Mouse (Mus musculus) gastrocnemius, adult 18-20 months (tissue): ENCODE results near the gene Tcl1b1. TPM values are rescaled to one million over a fixed set of nuclear protein-coding genes. Genes with fewer than 3 reads are reported as not detected.
"Not testable (repeated sequence)": the region's sequence is repeated elsewhere in the genome, so short reads cannot be mapped to it uniquely, and the experiment has no call there.

Source experiments
- DNase-seq: peaks from one replicate; pipeline ENCODE4 v3.0.0; 2021; ENCODE audit warnings: low spot score
- total RNA-seq, 2 experiments: library from RNA; stranded (reverse); gene quantifications; 2 replicates each; pipeline ENCODE4 v1.2.3; 2021

The Tcl1b1 gene
- total RNA-seq, 2 experiments from 2014 or later = not detected

- DNase-seq = not testable (repeated sequence)
Observed at GRCm38 (mm10) chr12:105190743-105191142, 31.3 kb downstream of the Tcl1b1 start, which contains the start of gene Tcl1b3. Tcl1b3 (plus strand) TSS chr12:105191043.

- DNase-seq = not testable (repeated sequence)
Observed at GRCm38 (mm10) chr12:105199684-105200497, 40.4 kb downstream of the Tcl1b1 start.

GRCm38 (mm10) chr12:105201657-105202056, 42.2 kb downstream of the Tcl1b1 start, which contains the start of gene Tcl1b4:
Tcl1b4 (plus strand) TSS chr12:105201957.
- DNase-seq = not testable (repeated sequence)

GRCm38 (mm10) chr12:105207071-105207470, 47.6 kb downstream of the Tcl1b1 start:
- DNase-seq = no peak

GRCm38 (mm10) chr12:105208441-105208840, 49.0 kb downstream of the Tcl1b1 start:
- no peak for DNase-seq

- DNase-seq = no peak
Observed at GRCm38 (mm10) chr12:105209231-105209630, 49.7 kb downstream of the Tcl1b1 start.

Other genes starting within 250 kb of the Tcl1b1 start
- 1 to 10 TPM; 3.6 to 4.3 TPM for gene Syne3, start 149.9 kb upstream of the Tcl1b1 start, total RNA-seq
- gene Glrx5, start 127.0 kb upstream of the Tcl1b1 start, total RNA-seq = 10 to 100 TPM; 54.6 to 57.3 TPM
- gene Tcl1b2, start 13.7 kb upstream of the Tcl1b1 start, total RNA-seq = not detected
- gene Tcl1b5, start 16.7 kb downstream of the Tcl1b1 start, total RNA-seq = not detected
- gene Tcl1b3, start 31.4 kb downstream of the Tcl1b1 start, total RNA-seq = not detected
- gene Tcl1b4, start 42.3 kb downstream of the Tcl1b1 start, total RNA-seq = not detected
- not detected for gene Tcl1, start 63.1 kb downstream of the Tcl1b1 start, total RNA-seq
- gene Tunar, start 174.2 kb downstream of the Tcl1b1 start, total RNA-seq = not detected